Mouse (Mus musculus) stomach, postnatal 0 days (tissue): ENCODE results near the gene Prdx1.
A peak's percentile ranks its signal among the peaks of the same experiment; 100 is the strongest.

Source experiments
- CTCF ChIP-seq: IDR thresholded peaks from 2 replicates; pipeline ENCODE4 v1.5.1; 2016; ENCODE audit warnings: antibody characterized with exemption, low read depth, mild to moderate bottlenecking, moderate library complexity
- EP300 ChIP-seq: optimal IDR thresholded peaks from 2 replicates; pipeline ENCODE3; 2016; ENCODE audit warnings: antibody characterized with exemption

DNA sequence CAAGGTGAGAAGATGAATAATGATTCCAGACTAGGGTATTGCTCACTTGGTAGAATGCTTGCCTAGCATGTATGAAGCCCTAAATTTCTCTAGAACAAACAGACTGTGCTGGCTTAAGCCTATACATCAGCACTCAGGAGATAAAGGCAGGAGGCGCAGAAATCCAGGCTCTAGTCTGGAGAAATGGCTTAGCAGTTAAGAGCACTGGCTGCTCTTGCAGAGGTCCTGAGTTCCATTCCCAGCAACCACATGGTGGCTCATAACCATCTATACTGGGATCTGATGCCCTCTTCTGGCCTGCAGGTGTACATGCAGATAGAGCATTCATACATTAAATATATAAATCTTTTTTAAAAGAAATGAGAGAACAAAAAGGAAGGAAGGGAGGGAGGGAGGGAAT lies 43.3 kb upstream of the Prdx1 start:
- no peak for TF ChIP-seq EP300
- peak; percentile 55 for TF ChIP-seq CTCF
